Mouse (Mus musculus): Measurements from ENCODE around the gene Ell.
"Not testable (repeated sequence)": the region's sequence is repeated elsewhere in the genome, so short reads cannot be mapped to it uniquely, and the experiment has no call there.

DNA sequence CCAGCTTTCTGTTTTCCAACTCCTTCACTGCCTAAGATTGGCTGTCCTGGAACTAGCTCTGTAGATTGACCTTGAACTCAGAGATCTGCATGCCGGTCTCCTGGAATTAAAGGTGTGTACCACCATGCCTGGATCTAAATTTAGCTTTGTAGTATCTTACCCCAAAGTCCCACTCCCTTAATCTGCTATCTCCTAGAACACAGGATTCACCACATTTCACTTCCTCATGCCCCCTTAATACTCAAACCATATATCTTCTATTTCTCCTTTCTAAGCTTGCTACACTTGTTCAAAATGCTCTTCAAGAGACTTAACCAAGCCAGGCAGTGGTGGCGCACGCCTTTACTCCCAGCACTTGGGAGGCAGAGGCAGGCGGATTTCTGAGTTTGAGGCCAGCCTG lies 48.7 kb downstream of the Ell start:
- not testable (repeated sequence) for TF ChIP-seq EP300, CTCF (IDR thresholded peaks at IDR 0.05; ENCODE audit: low read depth)

All from liver, postnatal 0 days (tissue).